Mouse (Mus musculus) neural tube, embryonic 15.5 days (tissue): ENCODE data around the gene Ap1m1. TPM values are rescaled to one million over a fixed set of nuclear protein-coding genes. Genes with fewer than 3 reads are reported as not detected.

Source experiments
- ATAC-seq: fragments of 200-750 bp; cut with Nextera tagmentation; 2 replicates; pipeline ENCODE4 v1.8.0; 2017; ENCODE audit warnings: mild to moderate bottlenecking, moderate TSS enrichment, moderate library complexity; ENCODE audit not compliant: low FRiP score
- H3K27ac ChIP-seq: fragments of 300-500 bp; sonication (generic); replicated peaks from 2 replicates; pipeline ENCODE4 v1.5.1; 2015; ENCODE audit warnings: mild to moderate bottlenecking, inconsistent platforms
- H3K27me3 ChIP-seq: fragments of 300-500 bp; sonication (generic); replicated peaks from 2 replicates; pipeline ENCODE4 v1.6.1; 2015; ENCODE audit warnings: inconsistent platforms
- H3K36me3 ChIP-seq: fragments of 300-500 bp; sonication (generic); 2 replicates; pipeline ENCODE4 v1.6.1; 2015; ENCODE audit warnings: inconsistent platforms
- H3K4me1 ChIP-seq: fragments of 300-500 bp; sonication (generic); 2 replicates; pipeline ENCODE4 v1.6.1; 2015; ENCODE audit warnings: inconsistent platforms
- H3K4me2 ChIP-seq: fragments of 300-500 bp; sonication (generic); 2 replicates; pipeline ENCODE4 v1.6.1; 2015; ENCODE audit warnings: inconsistent platforms, mild to moderate bottlenecking, moderate library complexity
- H3K4me3 ChIP-seq: fragments of 300-500 bp; sonication (generic); replicated peaks from 2 replicates; pipeline ENCODE4 v1.5.1; 2015; ENCODE audit warnings: mild to moderate bottlenecking, inconsistent platforms
- H3K9ac ChIP-seq: fragments of 300-500 bp; sonication (generic); replicated peaks from 2 replicates; pipeline ENCODE4 v1.6.1; 2015; ENCODE audit warnings: mild to moderate bottlenecking, inconsistent platforms
- H3K9me3 ChIP-seq: fragments of 300-500 bp; sonication (generic); replicated peaks from 2 replicates; pipeline ENCODE4 v1.6.1; 2016; ENCODE audit warnings: inconsistent platforms
- WGBS: fragments of 180-500 bp; shearing (Covaris S2); methylation state at CpG from one replicate; pipeline ENCODE4 v1.1.7; 2015; ENCODE audit warnings: mixed read lengths; 5-methylcytosine and 5-hydroxymethylcytosine counted together
- polyA plus RNA-seq: library from polyadenylated mRNA; unstranded; fragments of >200 nt; fragmentation: Nextera tagmentation; extraction: Ambion mirVana; gene quantifications from 2 replicates; pipeline ENCODE4 v1.2.1, GENCODE M21; 2015

Ap1m1 gene
- polyA plus RNA-seq, 1 experiment from 2014 or later, result 249 TPM

DNA sequence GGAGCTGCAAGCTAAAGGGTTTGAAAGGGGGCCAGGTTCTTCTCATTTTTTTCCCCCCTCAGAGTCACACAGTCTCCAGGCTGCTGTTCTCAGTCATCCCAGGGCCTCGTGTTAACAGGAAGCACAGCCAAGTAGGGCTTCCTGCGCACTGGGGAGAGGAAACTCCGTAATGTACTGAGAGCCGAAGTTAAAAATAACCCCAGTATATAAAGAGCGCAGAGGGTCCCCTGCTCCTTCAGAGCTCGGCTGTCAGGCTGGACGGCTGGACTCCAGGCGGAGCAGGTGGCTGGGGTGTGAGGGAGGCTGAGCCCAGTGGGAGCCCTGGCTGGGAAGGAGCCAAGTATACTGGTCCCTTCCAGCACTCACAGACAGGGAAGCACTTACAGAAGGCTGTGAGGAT is 55.9 kb downstream of the Ap1m1 start:
- peak overlapping the region; percentile 52 for H3K27ac ChIP-seq
- 50% methylated on average over 8 of the region's 8 CpGs for whole genome bisulfite sequencing
- H3K4me1 ChIP-seq, result peaks cover 7% of the 10 kb centered on the region; the same call in 1 of the 2 replicates
- H3K9ac ChIP-seq, result no peak overlapping the region
- H3K4me3 ChIP-seq, result no peak overlapping the region
- no peaks in the 10 kb centered on the region for H3K27me3 ChIP-seq
- no peaks in the 10 kb centered on the region for H3K36me3 ChIP-seq
- H3K4me2 ChIP-seq, result peak overlapping the region; percentile 13; the same call in 1 of the 2 replicates
- H3K9me3 ChIP-seq, result no peaks in the 10 kb centered on the region
- ATAC-seq, result peak; percentile 53; the same call in 1 of the 2 replicates

DNA sequence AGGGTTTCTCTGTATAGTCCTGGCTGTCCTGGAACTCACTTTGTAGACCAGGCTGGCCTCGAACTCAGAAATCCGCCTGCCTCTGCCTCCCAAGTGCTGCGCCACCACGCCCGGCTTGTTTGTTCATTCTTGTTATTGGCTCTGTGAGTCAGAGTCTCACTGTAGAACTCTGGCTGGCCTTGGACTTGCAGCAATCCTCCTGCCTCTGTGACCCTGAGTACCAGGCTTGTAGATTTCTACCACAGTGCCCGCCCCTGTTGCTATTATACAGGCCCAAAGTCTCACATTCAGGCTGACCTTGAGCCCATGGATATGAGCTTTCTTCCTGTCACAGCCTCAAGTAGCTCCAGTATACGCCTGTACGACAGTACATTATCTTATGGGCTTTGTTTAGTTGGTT is 56.7 kb downstream of the Ap1m1 start:
- H3K9ac ChIP-seq, result no peak overlapping the region
- H3K27ac ChIP-seq, result no peak overlapping the region
- no peak for ATAC-seq
- no peaks in the 10 kb centered on the region for H3K36me3 ChIP-seq
- no peaks in the 10 kb centered on the region for H3K27me3 ChIP-seq
- H3K4me2 ChIP-seq, result no peak overlapping the region
- no peaks in the 10 kb centered on the region for H3K9me3 ChIP-seq
- no peak overlapping the region for H3K4me3 ChIP-seq
- H3K4me1 ChIP-seq, result peaks cover 7% of the 10 kb centered on the region; the same call in 1 of the 2 replicates
- WGBS, result 95% methylated on average over 8 of the region's 8 CpGs

DNA sequence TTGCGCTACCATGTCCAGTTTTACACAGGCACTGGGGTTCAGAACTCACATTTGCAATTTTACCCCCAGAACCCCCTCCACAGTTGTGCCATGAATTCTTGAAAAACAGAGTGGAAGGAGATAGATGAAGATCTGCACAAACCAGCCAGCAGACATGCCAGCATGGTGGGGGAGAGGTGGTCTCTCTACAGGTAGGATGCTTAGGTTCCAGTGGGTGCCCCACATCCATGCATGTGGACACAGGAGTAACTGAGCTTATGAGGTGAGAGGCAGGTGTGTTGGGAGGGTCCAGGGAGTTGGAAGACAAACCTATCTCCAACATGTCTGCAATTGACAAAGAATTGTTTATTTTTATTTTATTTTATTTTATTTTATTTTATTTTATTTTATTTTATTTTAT is 59.1 kb downstream of the Ap1m1 start:
- no peak for ATAC-seq
- no peaks in the 10 kb centered on the region for H3K27me3 ChIP-seq
- H3K4me3 ChIP-seq, result no peak overlapping the region
- 91% methylated on average over 1 of the region's 1 CpGs for WGBS
- no peak overlapping the region for H3K27ac ChIP-seq
- no peak overlapping the region for H3K9ac ChIP-seq
- H3K4me1 ChIP-seq, result peaks cover 7% of the 10 kb centered on the region; the same call in 1 of the 2 replicates
- H3K36me3 ChIP-seq, result no peaks in the 10 kb centered on the region
- no peak overlapping the region for H3K4me2 ChIP-seq
- no peaks in the 10 kb centered on the region for H3K9me3 ChIP-seq

DNA sequence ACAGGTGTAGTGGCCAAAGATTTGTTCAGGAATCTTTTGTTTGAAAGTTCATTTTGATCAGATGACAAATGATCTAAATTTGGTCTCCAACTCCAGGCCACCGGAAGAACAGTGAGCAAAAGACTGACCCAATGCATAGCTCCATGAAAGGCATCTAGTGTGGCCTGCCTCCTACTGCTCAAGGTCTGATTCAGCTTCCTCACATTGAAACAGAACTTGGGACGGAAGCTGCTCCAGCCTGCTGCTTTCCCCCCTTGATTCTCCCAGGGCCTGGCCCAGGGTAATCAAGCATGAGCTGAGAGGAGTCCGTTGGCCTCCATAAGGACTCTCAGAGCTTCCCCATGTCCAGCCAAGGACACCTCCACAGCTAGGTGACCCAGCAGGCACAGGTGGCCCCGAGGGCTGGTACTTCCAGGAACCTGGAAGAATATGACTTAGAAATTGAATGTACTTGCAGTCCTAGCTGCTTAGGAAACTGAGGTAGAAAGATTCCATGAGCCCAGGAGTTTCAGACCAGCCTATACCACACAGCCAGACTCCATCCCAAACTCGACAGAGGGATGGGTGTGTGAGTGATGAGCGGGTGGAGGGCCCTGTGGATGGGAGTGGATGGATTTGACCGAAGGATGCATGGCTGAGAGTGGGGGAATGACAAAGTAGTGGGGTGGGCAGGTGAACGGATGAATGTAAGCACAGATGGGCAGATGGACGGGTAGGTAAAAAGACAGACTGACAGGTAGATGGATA is 61.0 kb downstream of the Ap1m1 start:
- Histone ChIP-seq H3K27me3 (no peaks in the 10 kb centered on the region), H3K4me2 (no peak overlapping the region), H3K27ac (no peak overlapping the region), H3K9me3 (no peaks in the 10 kb centered on the region), H3K36me3 (no peaks in the 10 kb centered on the region), H3K4me1 (peaks cover 2% of the 10 kb centered on the region; the same call in 1 of the 2 replicates), H3K4me3 (no peak overlapping the region), H3K9ac (no peak overlapping the region)
- ATAC-seq, result no peak
- 78% methylated on average over 9 of the region's 9 CpGs for WGBS

DNA sequence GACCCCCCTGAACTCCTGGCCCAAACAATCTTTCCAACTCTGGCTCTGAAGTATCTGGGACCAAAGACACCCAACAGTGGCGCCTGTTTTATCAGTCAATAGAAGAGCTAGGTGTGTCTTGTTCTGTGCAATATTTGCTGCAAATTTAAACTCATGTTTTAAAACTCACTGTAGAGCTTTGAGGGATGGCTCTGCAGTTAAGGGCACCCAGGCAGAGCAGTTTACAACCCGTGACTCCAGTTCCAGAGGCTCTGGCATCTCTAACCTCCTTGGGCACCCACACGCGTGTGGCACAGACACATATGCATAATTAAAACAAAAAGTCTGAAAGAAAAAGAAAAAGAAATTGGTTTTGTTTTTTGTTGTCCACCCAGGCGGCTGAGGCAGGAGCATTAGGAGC is 61.7 kb downstream of the Ap1m1 start:
- no peak overlapping the region for H3K9ac ChIP-seq
- no peak overlapping the region for H3K4me3 ChIP-seq
- H3K4me2 ChIP-seq, result no peak overlapping the region
- no peak overlapping the region for H3K27ac ChIP-seq
- WGBS, result 76% methylated on average over 5 of the region's 5 CpGs
- ATAC-seq, result no peak
- no peaks in the 10 kb centered on the region for H3K9me3 ChIP-seq
- no peaks in the 10 kb centered on the region for H3K36me3 ChIP-seq
- H3K4me1 ChIP-seq, result no peaks in the 10 kb centered on the region
- no peaks in the 10 kb centered on the region for H3K27me3 ChIP-seq

DNA sequence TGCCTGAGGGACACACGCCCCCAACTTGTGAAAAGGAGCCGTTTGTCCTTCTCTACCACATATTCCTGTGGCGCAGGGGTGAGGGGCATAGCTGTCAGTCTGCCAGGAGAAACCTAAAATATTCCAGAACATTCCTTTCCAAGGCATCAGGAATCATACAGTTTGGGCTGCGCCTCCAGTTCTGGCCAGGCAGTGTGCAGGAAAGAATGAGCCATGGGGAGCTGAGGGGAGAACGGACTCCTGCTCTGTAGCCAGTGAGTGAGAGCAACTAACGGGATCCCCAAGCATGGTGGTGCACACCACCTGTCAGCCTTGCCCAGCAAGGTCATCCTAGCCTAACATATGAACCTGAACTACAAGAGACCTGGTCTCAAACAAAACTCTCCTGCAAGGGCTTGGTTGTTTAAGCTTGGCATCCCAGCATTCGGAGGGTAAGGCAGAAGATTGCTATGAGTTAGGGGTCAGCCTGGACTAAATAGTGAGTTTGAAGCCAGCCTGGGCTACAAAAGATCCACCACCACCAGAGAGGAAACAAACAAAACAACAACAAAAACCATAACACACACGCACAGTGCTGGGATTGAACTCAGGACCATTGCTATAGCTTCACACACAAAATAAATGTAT is 63.3 kb downstream of the Ap1m1 start:
- Histone ChIP-seq H3K4me3 (no peak overlapping the region), H3K4me1 (no peaks in the 10 kb centered on the region), H3K27ac (no peak overlapping the region), H3K36me3 (no peaks in the 10 kb centered on the region), H3K27me3 (no peaks in the 10 kb centered on the region), H3K9me3 (no peaks in the 10 kb centered on the region), H3K4me2 (no peak overlapping the region), H3K9ac (no peak overlapping the region)
- 71% methylated on average over 8 of the region's 8 CpGs for WGBS
- ATAC-seq, result no peak

DNA sequence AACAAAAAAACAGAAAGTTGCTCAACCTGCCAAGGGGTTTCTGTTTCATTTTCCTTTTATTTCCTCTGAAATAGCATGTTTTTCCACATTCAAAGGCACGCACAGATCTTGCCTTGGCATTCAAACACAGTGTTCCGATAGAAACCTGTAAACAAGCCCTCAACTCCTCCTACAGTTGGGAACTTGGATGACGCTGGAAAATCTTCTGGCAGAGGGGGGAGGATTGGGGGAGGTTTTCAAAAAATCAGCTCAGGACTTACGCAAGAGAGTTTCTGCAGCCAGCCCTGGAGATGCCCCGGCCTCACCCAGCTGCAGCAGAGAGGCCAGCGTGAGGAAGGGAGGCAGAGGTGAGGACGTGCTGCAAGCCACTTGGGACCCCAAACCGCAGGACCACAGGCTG is 63.8 kb downstream of the Ap1m1 start:
- no peak for ATAC-seq
- WGBS, result 71% methylated on average over 8 of the region's 8 CpGs
- Histone ChIP-seq H3K4me3 (no peak overlapping the region), H3K27ac (no peak overlapping the region), H3K27me3 (no peaks in the 10 kb centered on the region), H3K9me3 (no peaks in the 10 kb centered on the region), H3K4me2 (no peak overlapping the region), H3K4me1 (no peaks in the 10 kb centered on the region), H3K36me3 (no peaks in the 10 kb centered on the region), H3K9ac (no peak overlapping the region)

DNA sequence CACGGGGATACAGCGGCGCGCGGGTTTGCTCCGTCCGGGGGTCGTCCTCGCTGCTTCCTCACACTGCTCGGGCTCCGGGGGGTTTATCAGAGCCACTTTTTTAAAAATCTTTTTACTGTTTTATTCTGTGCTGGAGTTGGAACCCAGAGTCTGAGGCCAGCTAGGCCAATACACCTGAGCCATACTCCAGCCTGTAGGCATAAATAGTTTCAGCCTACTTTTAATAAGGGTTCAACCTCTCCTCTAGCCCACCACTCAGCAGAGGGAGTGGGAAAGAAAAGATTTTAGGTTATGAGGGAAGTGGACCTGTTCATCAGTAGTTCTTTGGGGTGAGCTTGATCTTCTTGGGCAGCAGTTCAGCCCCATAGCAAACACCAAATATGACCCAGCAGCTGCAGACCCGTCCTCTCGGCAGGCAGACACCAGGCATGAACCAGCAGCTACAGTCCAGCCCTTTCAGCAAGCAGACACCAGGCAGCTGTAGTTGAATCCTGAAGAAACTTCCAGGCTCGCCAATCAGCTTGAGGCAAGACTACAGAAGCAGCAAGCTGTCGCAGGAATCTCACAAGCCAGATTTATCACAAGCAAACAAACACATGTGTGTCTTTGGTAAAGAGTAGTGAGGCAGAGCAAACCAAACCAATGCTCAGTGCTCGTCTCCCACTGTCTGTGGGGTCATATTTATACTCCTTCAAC is 65.5 kb downstream of the Ap1m1 start, which contains the start of gene Gm10282:
Gene Gm10282 (minus strand): TSS at position 51 of the 696 bp plus-strand sequence.
- WGBS, result 83% methylated on average over 15 of the region's 16 CpGs
- Histone ChIP-seq H3K4me2 (no peak within 1 kb of the TSS), H3K4me3 (no peak within 1 kb of the TSS), H3K4me1 (no peaks in the 10 kb centered on the region), H3K9ac (no peak within 1 kb of the TSS), H3K27ac (no peak within 1 kb of the TSS), H3K36me3 (no peaks in the 10 kb centered on the region), H3K27me3 (no peaks in the 10 kb centered on the region), H3K9me3 (no peaks in the 10 kb centered on the region)
- no peak for ATAC-seq

DNA sequence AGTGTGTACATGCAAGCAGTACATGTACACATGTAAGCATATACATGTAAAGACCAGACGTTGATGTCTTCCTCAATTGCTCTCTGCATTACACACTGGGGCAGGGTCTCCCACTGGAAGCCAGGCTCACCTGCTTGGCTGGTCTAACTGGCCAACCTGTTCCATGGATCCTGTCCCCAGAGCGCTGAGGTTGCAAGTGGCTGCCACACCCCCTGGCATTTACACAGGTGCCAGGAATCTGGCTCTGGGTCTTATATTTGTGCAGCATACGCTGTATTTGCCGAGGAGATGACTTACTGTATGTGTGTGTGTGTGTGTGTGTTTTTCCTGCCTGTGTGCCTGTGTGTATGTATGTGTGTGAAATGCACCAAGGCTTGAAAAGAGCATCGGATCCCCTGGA is 67.1 kb downstream of the Ap1m1 start:
- Histone ChIP-seq H3K27ac (no peak overlapping the region), H3K9ac (no peak overlapping the region), H3K4me3 (no peak overlapping the region), H3K36me3 (no peaks in the 10 kb centered on the region), H3K27me3 (no peaks in the 10 kb centered on the region), H3K9me3 (no peaks in the 10 kb centered on the region), H3K4me1 (no peaks in the 10 kb centered on the region), H3K4me2 (no peak overlapping the region)
- 88% methylated on average over 5 of the region's 5 CpGs for WGBS
- ATAC-seq, result no peak

Other genes starting within 250 kb of the Ap1m1 start
- 1.2 and 1.3 TPM in 2 replicates for gene Cyp4f18, start 230.4 kb upstream of the Ap1m1 start, polyA plus RNA-seq
- gene Olfr372, start 198.8 kb upstream of the Ap1m1 start, polyA plus RNA-seq, result not detected in 2 replicates
- 0.04 TPM in 1 of 2 replicates, not detected in the other for gene Olfr373, start 156.8 kb upstream of the Ap1m1 start, polyA plus RNA-seq
- 0.03 TPM in 2 replicates for gene Olfr374, start 133.0 kb upstream of the Ap1m1 start, polyA plus RNA-seq
- 156 and 231 TPM in 2 replicates for gene Tpm4, start 105.0 kb upstream of the Ap1m1 start, polyA plus RNA-seq
- gene Rab8a, start 78.8 kb upstream of the Ap1m1 start, polyA plus RNA-seq, result 76.7 and 96.5 TPM in 2 replicates
- gene Hsh2d, start 50.4 kb upstream of the Ap1m1 start, polyA plus RNA-seq, result 0.70 TPM in 1 of 2 replicates, not detected in the other
- not detected in 2 replicates for gene Cib3, start 27.2 kb upstream of the Ap1m1 start, polyA plus RNA-seq
- gene Gm11034, start 26.4 kb upstream of the Ap1m1 start, polyA plus RNA-seq, result not detected in 2 replicates
- 78.7 and 86.4 TPM in 2 replicates for gene Fam32a, start 20.3 kb upstream of the Ap1m1 start, polyA plus RNA-seq
- gene Gm10282, start 65.2 kb downstream of the Ap1m1 start, polyA plus RNA-seq, result 10.9 and 13.0 TPM in 2 replicates
- gene Klf2, start 79.0 kb downstream of the Ap1m1 start, polyA plus RNA-seq, result 6.7 and 7.9 TPM in 2 replicates
- gene Eps15l1, start 181.4 kb downstream of the Ap1m1 start, polyA plus RNA-seq, result 51.5 and 54.3 TPM in 2 replicates
- 0.99 and 1.3 TPM in 2 replicates for gene Calr3, start 203.9 kb downstream of the Ap1m1 start, polyA plus RNA-seq
- 16.3 and 17.0 TPM in 2 replicates for gene 1700030K09Rik, start 203.9 kb downstream of the Ap1m1 start, polyA plus RNA-seq
- gene Cherp, start 235.2 kb downstream of the Ap1m1 start, polyA plus RNA-seq, result 41.2 and 52.0 TPM in 2 replicates